Mouse (Mus musculus): ENCODE measurements around the gene Dusp23.

Gene Dusp23

DNA sequence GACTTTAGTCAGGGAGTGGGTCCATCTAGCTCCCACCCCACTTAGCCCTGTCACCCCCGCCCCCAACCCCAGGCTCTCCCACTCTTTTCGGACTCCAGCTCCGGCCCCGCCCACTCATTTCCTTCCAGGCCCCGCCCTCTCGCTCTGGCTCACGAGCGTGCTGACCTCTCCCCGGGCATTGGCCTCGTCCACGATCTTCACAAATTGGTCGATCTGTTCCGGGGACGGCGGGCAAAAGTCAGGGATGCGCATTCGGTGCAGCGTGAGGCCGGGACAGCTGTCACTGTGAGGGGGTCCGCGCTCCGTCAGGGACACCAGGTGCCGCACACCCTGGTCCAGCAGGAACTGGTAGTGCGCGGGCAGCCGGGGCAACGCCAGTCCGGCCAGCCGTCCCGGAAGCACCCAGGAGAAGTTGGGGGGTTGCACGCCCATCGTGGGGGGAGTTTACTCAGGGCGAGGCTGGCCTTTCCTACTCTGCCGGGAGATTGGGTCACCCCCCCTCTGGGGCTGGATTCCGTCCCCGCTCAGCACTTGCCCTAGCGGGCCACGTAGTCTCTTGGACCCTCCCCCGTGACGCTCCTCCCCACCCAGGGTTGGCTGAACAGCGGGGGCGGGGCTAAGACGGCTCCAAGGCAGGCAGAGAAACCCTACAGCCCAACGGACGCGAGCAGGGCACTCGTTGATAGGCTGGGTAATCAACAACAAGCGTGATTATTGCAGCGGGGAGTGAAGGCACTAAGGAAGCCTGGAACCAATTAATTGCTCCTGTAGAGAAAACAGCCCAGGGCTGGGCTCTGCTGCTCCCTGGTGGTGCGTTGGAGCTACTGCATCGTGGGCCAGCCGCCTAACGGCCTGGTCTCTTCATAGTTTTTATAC, at the start of gene Dusp23:
Gene Dusp23, minus strand, starts transcription at position 512 of the 876 bp plus-strand sequence.
- DNase-seq (ENCODE audit: low spot score): peak; percentile 96

DNA sequence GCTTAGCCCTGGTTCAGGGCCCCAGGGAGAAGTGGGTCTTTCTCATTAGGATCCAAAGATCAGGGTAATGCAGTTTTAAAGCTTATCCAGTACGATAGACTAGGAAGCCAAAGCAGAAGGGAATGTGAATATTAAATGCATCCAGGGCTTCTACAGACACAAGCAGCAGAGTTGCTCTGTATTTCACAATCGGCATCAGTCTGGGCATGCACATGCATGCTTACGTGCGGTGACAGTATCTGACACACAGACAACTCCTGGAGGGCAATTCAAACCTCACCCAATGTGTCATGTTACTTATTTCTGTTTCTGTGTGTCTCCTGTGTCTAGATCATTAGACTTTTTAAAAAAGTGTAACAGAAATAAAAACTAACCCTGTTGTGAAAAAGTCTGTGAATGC, 48.0 kb upstream of the Dusp23 start:
- DNase-seq (ENCODE audit: low spot score): no peak

DNA sequence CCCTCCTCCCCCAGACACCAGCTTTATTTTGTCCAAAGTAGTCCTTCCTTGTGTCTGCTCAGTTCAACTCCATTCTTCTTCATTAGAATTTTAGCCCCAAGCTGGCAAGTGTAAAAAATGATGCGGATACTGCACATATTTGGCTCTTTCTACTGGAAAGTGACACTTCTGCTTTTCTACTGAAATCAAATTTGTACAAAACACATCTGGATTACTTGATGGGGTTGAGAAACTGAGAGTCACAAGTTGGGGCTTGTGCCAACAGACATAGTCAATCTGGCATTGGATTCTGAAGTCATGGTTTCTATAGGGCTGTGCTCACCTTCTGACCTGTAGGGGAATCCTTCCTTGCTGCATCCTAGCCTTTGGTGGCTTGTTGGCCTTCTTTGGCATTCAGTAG, 38.0 kb upstream of the Dusp23 start:
- DNase-seq (ENCODE audit: low spot score): no peak

DNA sequence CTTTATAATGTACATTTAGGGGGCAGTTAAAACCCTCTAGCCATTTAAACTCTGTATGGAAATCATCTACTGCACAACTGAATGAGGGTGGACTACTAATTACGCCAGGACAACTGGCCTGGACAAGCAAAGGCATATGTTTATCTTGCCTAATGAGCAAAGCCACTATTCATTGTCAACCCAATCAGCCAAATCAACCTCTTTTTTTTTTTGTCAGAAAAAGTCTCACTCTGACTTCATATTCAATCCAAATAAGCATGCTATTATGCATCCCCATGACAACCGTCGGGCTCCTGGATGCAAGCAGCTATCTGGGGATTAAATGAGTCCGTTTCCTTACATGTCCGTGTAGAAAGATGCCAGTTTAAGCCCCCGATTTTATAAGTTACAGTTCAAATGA, 34.8 kb upstream of the Dusp23 start:
- no peak for DNase-seq (ENCODE audit: low spot score)

DNA sequence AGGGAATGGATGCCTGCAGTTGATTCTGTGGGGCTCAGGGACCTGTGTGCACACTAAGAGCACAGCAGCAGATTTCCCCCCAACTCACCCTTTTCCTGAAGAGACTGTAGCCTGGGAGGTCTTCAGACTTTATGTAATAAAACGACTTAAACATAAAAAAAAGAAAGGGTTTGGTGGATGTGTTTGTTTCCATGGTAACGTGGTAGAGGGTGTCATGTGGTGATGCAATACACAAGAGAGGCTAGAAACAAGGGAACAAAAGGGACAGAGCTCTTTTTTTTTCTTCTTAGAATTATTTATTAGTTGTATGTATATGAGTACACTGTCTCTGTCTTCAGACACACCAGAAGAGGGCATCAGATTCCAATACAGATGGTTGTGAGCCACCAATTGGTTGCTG, 32.7 kb upstream of the Dusp23 start:
- DNase-seq (ENCODE audit: low spot score): no peak

DNA sequence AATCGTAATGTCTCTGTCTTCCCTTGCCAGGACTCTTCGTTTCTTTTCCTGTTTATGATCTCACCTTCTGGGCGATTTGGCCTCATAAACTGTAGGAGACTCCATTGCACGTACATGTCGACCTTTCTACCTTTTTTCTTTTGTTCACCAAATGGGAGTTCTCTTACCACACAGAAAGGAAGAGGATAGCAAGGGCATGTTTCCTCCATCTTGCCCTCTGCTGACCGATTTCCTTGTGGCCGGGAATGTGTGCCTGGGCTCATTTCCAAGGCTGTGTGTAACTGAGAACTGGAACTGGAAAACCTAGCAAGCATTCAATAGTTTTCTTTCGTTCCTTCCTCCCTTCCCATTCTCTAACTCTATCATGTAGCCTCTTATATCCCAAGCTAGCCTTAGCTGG, 26.9 kb upstream of the Dusp23 start:
- DNase-seq (ENCODE audit: low spot score): no peak

DNA sequence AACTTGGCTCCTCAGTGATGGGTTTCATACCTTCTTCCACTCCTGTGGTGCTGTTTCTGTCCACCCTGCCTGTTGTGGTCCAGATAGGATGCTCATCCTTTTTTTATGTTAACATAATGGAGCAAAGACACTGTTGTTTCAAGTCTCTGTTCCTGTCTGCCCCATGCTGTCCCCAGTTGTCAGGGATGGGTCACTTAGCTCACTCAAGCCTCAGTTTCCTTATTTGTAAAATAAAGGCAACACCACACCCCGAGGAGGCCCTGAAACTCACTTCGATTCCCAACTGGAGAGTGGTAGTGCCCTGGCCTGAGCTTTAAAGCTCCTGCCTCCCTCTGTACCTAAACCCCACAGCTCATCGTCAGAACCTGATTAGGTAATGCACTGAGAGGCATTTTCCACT, 24.5 kb upstream of the Dusp23 start:
- no peak for DNase-seq (ENCODE audit: low spot score)

DNA sequence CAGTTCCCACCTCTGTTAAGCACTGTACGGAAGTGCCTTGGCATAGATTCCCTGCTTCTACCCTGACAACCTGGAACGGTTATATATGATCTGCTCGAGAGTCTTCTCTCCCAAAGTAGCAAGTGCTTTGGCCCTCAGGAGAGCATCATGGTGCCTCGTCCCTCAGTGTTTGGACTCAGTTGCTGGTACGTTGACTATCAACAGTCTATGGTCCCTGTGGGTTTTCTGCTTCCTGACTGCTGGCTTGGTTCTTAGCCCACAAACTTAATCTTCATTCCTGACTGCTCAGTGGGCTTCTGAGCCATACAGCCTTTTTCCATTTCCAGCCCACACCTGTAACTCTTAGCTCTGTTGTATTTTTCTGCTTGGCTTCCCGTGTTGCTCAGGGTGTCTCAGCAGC, 21.1 kb upstream of the Dusp23 start:
- DNase-seq (ENCODE audit: low spot score): no peak

DNA sequence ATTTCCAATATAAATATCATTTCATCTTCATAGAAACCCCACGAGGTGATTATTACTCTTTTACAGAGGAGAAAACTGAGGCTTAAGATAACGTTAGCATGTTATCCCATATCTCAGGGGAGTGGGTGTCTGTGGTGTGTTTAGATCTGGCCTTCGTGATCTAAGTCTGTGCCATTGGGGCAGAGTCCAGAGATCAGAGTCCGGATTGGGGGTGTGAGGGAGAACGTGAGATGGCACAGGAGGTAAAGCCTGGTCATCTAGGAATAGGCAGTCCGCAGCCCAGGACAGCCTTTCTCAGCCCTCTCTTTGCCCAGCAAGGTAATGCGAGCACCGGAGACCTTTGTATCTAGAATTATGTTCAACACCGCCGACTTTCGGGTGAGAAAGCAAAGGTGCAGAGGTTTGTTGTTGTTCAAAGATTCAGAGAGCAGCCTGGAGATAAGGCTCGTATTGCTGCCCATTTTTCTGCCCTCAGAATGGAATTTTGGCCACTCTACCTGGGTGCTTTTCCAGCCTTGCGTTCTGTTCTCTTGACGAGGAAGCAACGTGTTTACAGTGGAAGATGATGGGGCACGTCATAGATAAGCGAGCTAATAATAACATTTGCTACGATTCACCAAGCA, 19.4 kb upstream of the Dusp23 start:
- no peak for DNase-seq (ENCODE audit: low spot score)

DNA sequence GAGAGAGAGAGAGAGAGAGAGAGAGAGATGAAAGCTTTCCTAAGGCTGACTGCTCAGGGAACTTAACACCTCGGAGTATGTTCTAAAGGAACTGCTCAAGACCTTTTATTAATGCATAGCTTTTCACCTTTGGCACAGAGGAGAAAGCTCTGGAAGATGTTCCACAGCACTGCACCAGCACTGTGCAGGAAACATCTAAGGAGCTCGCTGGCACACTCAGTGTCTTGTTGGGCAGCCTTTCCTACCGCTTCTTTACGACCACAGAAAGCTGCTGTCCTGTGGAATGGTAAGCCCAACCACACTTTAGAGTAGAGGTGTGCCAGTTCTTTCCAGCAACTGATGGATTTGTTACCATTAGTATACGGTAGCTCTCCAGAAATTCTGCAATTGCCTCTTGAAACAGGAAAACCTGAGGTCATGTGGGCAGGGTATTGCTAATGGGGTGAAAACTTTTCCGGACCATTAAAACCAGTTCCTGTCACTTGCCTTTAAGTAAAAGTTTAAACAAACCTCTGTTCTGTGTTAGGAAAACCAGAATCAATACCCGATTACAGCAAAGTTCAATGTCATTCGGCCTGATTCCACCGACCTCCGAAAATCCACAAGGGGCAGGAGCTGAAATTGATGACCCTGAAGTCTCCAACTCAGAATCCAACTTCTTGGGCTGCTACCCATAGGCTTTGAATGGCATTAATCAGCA, 18.7 kb upstream of the Dusp23 start:
- no peak for DNase-seq (ENCODE audit: low spot score)

DNA sequence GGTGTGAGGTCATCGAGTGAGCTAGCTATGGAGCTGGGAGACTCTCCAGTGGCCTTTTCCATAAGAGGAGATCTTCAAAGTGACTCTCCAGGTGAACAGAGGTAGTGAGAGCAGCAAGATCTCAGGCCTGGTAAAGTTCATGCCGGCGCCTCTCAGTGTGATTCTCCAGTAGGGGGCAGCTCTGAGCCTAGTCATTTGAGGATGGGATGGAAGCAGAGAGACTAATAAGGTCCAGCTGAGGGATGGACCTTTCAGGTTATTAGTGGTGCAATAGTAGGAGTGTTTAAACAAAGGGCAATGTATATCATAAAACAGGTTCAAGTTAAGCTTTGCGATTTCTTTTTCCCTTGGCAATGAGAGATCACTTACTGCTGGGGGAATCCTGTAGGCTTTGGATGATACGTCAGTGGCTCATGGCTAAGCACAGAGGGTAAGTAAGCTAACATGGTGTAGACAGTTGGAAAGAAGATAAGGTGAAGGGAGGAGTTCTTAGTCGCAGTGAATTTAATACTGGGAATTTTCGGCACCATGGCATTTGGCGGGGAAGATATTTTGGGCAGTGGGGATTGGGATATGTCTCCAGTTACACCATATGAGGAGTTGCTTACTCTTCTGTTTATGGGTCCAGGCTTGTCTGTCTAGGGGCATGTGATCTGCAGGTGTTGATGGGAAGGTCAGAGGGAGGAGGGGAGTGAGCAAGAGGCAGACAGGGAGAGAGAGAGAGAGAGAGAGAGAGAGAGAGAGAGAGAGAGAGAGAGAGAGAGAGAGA, 17.9 kb upstream of the Dusp23 start:
- DNase-seq (ENCODE audit: low spot score): no peak

DNA sequence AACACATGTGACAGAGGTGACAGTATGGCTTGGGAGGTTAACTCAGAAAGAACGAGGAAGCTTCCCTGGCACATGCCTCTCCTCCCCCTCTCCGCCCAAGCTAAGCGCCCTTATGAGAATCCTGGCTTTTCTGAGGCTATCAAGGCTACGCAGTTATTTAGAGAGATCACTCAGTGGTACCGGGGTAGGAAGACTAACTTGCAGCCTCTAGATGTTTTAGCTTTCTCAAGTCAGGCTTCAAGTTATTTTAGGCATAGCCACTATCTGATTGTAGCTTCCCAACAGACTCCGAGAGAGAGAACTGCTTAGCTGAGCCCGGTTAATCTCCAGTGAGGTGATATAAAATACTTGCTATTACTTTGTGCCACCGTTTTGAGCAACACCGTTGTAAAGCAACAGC, 16.6 kb upstream of the Dusp23 start:
- DNase-seq (ENCODE audit: low spot score): no peak

DNA sequence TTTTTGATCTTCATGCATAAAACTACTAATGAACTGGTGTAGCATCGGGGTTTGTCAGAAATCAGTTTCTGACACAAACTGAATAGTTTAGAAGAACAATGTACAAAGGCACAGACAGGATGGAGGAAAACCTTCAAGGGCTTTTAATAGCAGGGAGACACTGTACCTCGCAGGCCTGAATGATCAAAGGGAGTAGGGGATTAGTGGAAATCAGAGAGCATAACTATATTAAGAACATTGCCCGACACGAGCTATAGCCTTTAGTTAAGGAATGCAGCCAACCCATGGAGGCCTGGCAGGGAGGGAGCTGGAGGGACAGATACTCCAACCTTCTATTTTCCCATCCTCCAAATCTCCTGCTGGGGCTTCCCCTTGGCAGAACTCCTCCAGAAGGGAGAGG, 14.5 kb upstream of the Dusp23 start:
- no peak for DNase-seq (ENCODE audit: low spot score)

DNA sequence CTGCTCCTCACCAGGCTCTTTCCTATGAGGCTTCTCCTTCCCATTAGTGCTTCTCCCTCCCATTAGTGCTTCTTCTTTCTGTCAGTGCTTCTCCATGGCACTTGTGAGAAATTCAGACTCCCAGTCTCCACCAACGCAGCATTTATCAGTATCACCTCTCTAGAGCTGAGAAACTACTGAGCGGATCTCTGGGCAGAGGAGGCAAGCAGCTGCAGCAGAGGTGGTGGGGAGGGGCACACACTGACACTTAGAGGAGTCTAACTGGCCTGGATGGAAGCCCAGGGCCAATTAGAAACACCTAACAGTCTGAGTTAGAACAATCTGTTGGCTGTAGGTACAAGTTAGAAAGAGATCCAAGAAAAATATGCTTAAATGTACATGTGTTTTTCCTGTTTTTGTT, 6.0 kb upstream of the Dusp23 start:
- DNase-seq (ENCODE audit: low spot score): no peak

DNA sequence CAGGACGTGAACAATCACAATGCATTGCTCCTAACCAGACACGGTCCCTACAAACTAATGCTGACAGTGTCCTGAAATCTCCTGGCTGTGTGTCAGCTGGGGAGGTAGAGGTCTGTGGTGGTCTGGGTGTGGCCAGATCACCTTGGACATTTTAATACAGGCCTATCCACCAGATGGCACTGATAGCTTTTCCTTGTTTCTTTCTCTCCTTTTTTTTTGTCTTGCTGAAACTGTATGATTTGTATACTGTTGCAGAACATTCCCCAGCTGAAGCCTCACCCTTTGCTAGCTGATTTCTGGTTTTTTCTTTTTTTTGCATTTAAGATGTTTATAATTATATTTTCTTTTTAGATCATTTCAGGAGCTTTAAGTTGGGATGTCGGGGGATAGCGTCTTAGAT, 5.0 kb upstream of the Dusp23 start:
- no peak for DNase-seq (ENCODE audit: low spot score)

DNA sequence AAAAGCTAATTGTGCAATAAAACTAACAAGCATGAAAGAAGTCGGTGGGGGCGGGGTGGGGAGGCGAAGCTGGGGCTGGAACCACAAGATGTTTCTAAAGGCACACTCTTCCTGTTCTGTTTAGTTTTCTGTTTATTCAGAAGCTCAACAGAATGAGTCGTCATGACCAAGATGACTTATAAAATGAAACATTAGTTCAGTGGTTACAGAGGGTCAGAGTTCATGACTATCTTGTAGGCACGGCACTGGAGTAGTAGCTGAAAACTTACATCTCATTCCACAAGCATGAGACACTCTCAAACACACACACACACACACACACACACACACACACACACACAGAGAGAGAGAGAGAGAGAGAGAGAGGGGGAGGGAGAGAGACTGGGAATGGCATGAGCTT, 3.5 kb upstream of the Dusp23 start:
- no peak for DNase-seq (ENCODE audit: low spot score)

DNA sequence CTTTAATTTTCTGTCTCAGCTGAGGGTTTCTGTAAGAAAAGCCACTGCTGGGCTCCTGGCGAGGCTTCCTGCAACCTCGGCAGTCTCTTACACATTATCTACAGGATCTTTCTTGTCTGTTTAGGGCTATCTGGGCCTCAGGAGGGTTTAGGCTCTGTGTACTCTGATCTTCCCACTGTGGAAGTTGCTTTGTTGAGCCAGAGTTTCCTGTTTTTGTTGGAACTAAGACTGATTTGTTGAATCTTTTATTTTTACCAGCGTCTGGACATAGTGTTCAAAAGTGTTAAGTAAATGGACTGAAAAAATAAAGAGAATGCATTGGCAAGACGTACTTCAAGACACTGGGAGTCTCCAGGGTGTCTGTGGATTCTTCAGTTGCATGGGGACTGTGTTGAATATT, 2.5 kb upstream of the Dusp23 start:
- DNase-seq (ENCODE audit: low spot score): no peak

DNA sequence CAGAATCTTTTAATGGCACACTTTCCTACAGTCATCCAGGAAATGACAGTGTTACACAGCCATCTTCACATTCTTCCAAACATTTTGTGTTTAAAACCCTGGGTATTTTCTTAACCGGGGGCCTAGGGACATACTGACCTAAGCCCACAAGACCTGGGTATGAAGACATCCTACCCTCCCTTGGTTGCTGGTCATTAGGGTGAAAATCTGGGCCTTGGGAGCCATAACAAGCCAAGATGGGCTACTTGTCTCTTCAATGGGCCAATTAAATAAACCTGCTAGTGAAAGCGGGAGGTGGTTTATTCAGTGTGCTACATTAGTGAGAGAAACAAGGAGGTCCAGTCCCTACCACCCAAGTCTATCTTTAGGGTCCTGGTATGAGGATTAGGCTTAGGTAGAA, 1.4 kb upstream of the Dusp23 start:
- no peak for DNase-seq (ENCODE audit: low spot score)

DNA sequence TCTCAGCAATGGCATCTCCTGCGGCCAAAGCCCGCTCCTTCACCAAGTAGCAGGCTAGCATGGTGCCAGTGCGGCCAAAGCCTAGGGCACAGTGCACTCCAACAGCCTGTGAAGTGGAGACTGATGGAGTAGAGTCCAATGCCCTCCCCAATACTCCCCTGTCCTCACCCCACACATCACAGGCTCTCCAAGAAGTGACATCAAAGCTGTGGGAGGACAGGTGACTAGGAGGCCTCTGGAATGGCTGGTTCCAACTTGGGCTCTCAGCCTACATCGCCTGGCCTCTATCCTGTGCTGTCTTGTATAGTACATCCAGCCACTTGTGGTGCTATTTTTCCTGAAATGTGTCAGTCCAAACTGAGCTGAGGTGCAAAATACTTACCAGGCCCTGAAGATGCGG, 1.0 kb downstream of the Dusp23 start:
- DNase-seq (ENCODE audit: low spot score): no peak

DNA sequence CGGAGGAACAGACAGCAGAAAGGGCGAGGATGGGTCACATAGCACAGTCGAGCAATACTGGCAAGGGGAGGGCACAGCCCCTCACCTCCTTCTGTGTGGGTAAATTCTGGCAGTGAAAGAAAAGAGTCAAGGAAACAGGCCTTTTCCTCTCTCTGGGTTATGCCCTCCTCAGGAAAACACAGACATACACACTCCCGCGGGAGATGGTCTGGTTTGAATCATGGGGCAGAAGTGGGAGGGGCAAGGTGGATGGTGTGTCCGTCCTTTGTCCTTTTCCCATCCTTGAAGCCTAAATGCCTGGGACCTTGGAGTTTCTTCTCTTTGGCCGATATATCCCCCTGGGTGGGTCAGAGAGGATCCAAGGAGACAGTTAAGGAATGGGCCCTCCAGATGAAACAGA, 2.9 kb downstream of the Dusp23 start:
- no peak for DNase-seq (ENCODE audit: low spot score)

DNA sequence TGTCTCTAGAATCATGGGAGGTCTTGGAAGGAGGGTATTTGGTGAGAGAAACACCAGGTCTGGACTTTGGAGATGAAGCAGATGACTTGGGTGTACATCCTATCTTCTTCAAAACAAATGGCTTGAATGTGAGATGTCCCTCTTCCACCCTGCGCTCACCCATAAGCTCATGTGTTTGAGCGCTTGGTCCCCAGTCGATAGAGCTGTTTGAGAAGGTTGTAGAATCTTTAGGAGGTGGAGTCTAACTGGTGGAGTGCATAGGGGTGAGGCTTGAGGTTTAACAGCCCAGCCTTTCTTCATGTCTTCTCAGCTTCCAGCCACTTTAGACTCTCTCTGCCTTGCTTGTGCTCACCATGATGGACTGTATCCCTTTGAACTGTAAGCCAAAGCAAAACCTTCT, 6.5 kb downstream of the Dusp23 start:
- no peak for DNase-seq (ENCODE audit: low spot score)

DNA sequence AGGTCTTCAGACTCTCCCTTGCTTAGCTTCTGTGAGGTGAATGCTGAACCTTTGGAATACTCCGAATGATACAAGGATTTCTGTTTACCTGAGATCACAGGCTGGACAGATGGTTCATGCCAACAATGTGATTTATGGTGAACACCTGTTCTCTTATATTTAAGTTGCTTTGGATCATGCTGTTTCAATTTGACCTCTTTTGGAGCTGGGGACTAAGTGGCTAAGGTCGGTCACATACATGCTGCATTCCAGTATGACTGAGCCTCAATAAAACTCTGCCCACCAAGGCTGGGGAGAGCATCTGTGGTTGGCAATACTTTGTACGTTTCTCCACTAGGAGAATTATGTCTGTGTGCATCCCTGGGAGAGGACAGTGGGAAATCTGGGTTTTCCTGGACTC, 8.7 kb downstream of the Dusp23 start:
- DNase-seq (ENCODE audit: low spot score): no peak

DNA sequence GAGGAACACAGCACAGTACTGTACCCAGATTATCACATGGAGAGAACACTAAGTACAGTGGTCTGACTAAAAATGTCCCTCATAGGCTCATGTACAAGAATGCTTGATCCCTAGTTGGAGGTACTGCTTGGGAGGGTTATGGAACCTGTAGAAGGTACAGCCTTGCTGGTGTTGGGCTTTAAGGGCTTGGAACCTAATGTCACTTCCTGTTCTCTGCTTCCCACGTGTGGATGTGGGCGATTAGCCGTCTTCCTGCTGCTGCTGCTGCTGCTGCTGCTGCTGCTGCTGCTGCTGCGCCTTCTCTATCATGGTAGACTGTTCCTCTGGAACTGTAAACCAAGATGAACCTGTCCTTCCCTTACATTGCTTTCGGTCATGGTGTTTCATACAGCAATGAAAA, 9.2 kb downstream of the Dusp23 start:
- DNase-seq (ENCODE audit: low spot score): no peak
